In genomic region chr16:4635760-4636159, GRCm38 (mm10) we compare ENCODE assay signal across 28 mouse cellular contexts. TPM values are rescaled to one million over a fixed set of nuclear protein-coding genes. Genes with fewer than 3 reads are reported as not detected.
DNase-seq lines count a peak whose midpoint lies in the region; ATAC-seq lines count a peak whose summit lies in the region.
"Had no signal": no experiment of that assay in that cellular context is flagged by ENCODE, and none has a peak within 500 bp of the region (broad histone marks: within the 10 kb centered on the region; RNA-seq: fewer than 3 reads in every experiment).

No protein-coding gene starts in this region.

- peak overlapping the region; percentile 41 for H3K9ac ChIP-seq in heart, embryonic 16.5 days (ENCODE audit: low read length)
- 0 out of 2 replicates have a peak overlapping the region, but pooled peaks have one; percentile 21 for H3K9ac ChIP-seq in kidney, embryonic 15.5 days
- H3K9ac ChIP-seq in embryonic facial prominence, embryonic 11.5 days (replicated peaks; ENCODE audit: low read length), result 0 out of 2 replicates have a peak overlapping the region, but pooled peaks have one; percentile 9
- H3K9ac ChIP-seq: embryonic facial prominence, embryonic 15.5 days; limb, embryonic 15.5 days; liver, embryonic 15.5 days; neural tube, embryonic 13.5 days had no signal

- intact Hi-C loops in left cerebral cortex, postnatal 25 days (cut with DNase I), result no loop called here

- H3K27me3 ChIP-seq in heart, embryonic 16.5 days (ENCODE audit: control insufficient read depth, insufficient read depth, low read length), result no peaks in the 10 kb centered on the region
- no peaks in the 10 kb centered on the region for H3K27me3 ChIP-seq in kidney, embryonic 15.5 days
- H3K27me3 ChIP-seq in embryonic facial prominence, embryonic 11.5 days (ENCODE audit: control insufficient read depth, insufficient read depth, low read length), result no peaks in the 10 kb centered on the region
- H3K27me3 ChIP-seq: embryonic facial prominence, embryonic 15.5 days; limb, embryonic 15.5 days; liver, embryonic 15.5 days; neural tube, embryonic 13.5 days had no signal

- no peak overlapping the region for H3K4me3 ChIP-seq in heart, embryonic 16.5 days (ENCODE audit: low read length)
- H3K4me3 ChIP-seq in kidney, embryonic 15.5 days (replicated peaks), result no peak overlapping the region
- H3K4me3 ChIP-seq in embryonic facial prominence, embryonic 11.5 days (ENCODE audit: low read depth, low read length), result no peak overlapping the region
- H3K4me3 ChIP-seq: embryonic facial prominence, embryonic 15.5 days; layer of hippocampus, adult 2 months; limb, embryonic 15.5 days; liver, embryonic 15.5 days; myocyte; neural tube, embryonic 13.5 days had no signal

- H3K36me3 ChIP-seq in heart, embryonic 16.5 days (ENCODE audit: control insufficient read depth, insufficient read depth), result no peaks in the 10 kb centered on the region
- peaks cover 30% of the 10 kb centered on the region for H3K36me3 ChIP-seq in kidney, embryonic 15.5 days
- H3K36me3 ChIP-seq in embryonic facial prominence, embryonic 11.5 days (replicated peaks; ENCODE audit: control insufficient read depth, insufficient read depth, low read depth, low read length), result no peaks in the 10 kb centered on the region

- H3K27ac ChIP-seq in heart, embryonic 16.5 days (ENCODE audit: low read length), result no peak overlapping the region
- H3K27ac ChIP-seq in kidney, embryonic 15.5 days, result no peak overlapping the region
- no peak overlapping the region for H3K27ac ChIP-seq in embryonic facial prominence, embryonic 11.5 days (replicated peaks; ENCODE audit: low read depth, low read length)
- H3K27ac ChIP-seq: embryonic facial prominence, embryonic 15.5 days; layer of hippocampus, adult 2 months; limb, embryonic 15.5 days; liver, embryonic 15.5 days; neural tube, embryonic 13.5 days had no signal

- no peak overlapping the region for H3K4me2 ChIP-seq in heart, embryonic 16.5 days (ENCODE audit: low read depth, low read length)
- H3K4me2 ChIP-seq in kidney, embryonic 15.5 days, result no peak overlapping the region
- no peak overlapping the region for H3K4me2 ChIP-seq in embryonic facial prominence, embryonic 11.5 days (ENCODE audit: low read depth, low read length)
- H3K4me2 ChIP-seq: embryonic facial prominence, embryonic 15.5 days; heart, embryonic 11.5 days; limb, embryonic 15.5 days; liver, embryonic 15.5 days; neural tube, embryonic 13.5 days had no signal

- 50% methylated on average over 4 of the region's 4 CpGs for WGBS in heart, embryonic 16.5 days
- WGBS in kidney, embryonic 15.5 days, result 65% methylated on average over 4 of the region's 4 CpGs
- WGBS in embryonic facial prominence, embryonic 11.5 days, result 68% methylated on average over 4 of the region's 4 CpGs

- peaks cover 29% of the 10 kb centered on the region for H3K4me1 ChIP-seq in heart, embryonic 16.5 days (ENCODE audit: control insufficient read depth, insufficient read depth, low read length)
- peaks cover 16% of the 10 kb centered on the region for H3K4me1 ChIP-seq in kidney, embryonic 15.5 days
- no peaks in the 10 kb centered on the region for H3K4me1 ChIP-seq in embryonic facial prominence, embryonic 11.5 days (ENCODE audit: control insufficient read depth, insufficient read depth, low read length)

- no peak for DNase-seq in heart, adult 8-10 months (ENCODE audit: low spot score)
- DNase-seq in kidney, adult 18-20 months, result no peak
- DNase-seq in embryonic facial prominence, embryonic 11.5 days (ENCODE audit: low spot score), result no peak
- peak; percentile 33 to 77 for DNase-seq in kidney, postnatal 25 days
- DNase-seq in layer of hippocampus, postnatal 10 days (ENCODE audit: low spot score in 2 of 2), result no peak
- DNase-seq in left cerebral cortex, postnatal 25 days (ENCODE audit: low spot score in 2 of 2), result no peak
- DNase-seq: adrenal gland, adult 8-10 months; cerebellum, adult 11-12 months; cerebellum, postnatal 10 days; gastrocnemius, postnatal 25 days; heart, postnatal 4 days; layer of hippocampus, postnatal 36 days; lung, postnatal 4 days; retina, postnatal 1 day; right cerebral cortex, postnatal 25 days; spleen, adult 18-20 months; thymus, postnatal 25 days had no signal

- H3K9me3 ChIP-seq in heart, embryonic 16.5 days (replicated peaks; ENCODE audit: control insufficient read depth, low read length), result no peaks in the 10 kb centered on the region
- no peaks in the 10 kb centered on the region for H3K9me3 ChIP-seq in kidney, embryonic 15.5 days (replicated peaks)
- no peaks in the 10 kb centered on the region for H3K9me3 ChIP-seq in embryonic facial prominence, embryonic 11.5 days (replicated peaks; ENCODE audit: control insufficient read depth, low read length)
- H3K9me3 ChIP-seq: embryonic facial prominence, embryonic 15.5 days; limb, embryonic 15.5 days; liver, embryonic 15.5 days; neural tube, embryonic 13.5 days had no signal

- ATAC-seq in heart, embryonic 16.5 days (replicated peaks; ENCODE audit: extremely low read depth, insufficient read depth, low FRiP score), result no peak
- ATAC-seq in kidney, embryonic 15.5 days (replicated peaks; ENCODE audit: low FRiP score), result no peak
- ATAC-seq in embryonic facial prominence, embryonic 11.5 days (replicated peaks; ENCODE audit: insufficient number of reproducible peaks, low FRiP score, low TSS enrichment, low read depth), result no peak
- ATAC-seq: intestine, postnatal 0 days; midbrain, embryonic 16.5 days had no signal

RNA-seq across cellular contexts. Expression of gene Vasn, which starts 4.0 kb away (rescaled TPM):
- polyA plus RNA-seq in heart, embryonic 16.5 days (2015; fragmentation: Nextera tagmentation; extraction: Ambion mirVana), result 15.7 and 17.2 TPM in 2 replicates
- total RNA-seq in heart, adult 8-10 months (2022), result 1 to 10 TPM; 6.9 to 9.3 (median 8.1) TPM
- 22.7 and 23.5 TPM in 2 replicates for polyA plus RNA-seq in kidney, embryonic 15.5 days (2015; fragmentation: Nextera tagmentation; extraction: Ambion mirVana)
- 10.9 and 14.1 TPM in 2 replicates for polyA plus RNA-seq in embryonic facial prominence, embryonic 11.5 days (2014; fragmentation: Nextera tagmentation; extraction: Ambion mirVana)
- 1 to 10 TPM; 5.1 to 5.7 TPM for total RNA-seq in layer of hippocampus, postnatal 10 days (2021)
- total RNA-seq in left cerebral cortex, postnatal 25 days (2021), result 1 to 10 TPM; 7.5 to 9.9 TPM

RNA-seq across cellular contexts. Expression of gene Dnaja3, which starts 4.0 kb away (rescaled TPM):
- 87.5 and 88.7 TPM in 2 replicates for polyA plus RNA-seq in heart, embryonic 16.5 days (2015; fragmentation: Nextera tagmentation; extraction: Ambion mirVana)
- 100 to 1,000 TPM; 146 to 154 (median 153) TPM for total RNA-seq in heart, adult 8-10 months (2022)
- polyA plus RNA-seq in kidney, embryonic 15.5 days (2015; fragmentation: Nextera tagmentation; extraction: Ambion mirVana), result 77.7 and 81.4 TPM in 2 replicates
- polyA plus RNA-seq in embryonic facial prominence, embryonic 11.5 days (2014; fragmentation: Nextera tagmentation; extraction: Ambion mirVana), result 56.9 and 58.3 TPM in 2 replicates
- total RNA-seq in layer of hippocampus, postnatal 10 days (2021), result 10 to 100 TPM; 52.7 to 55.1 TPM
- 10 to 100 TPM; 62.2 to 63.3 TPM for total RNA-seq in left cerebral cortex, postnatal 25 days (2021)

RNA-seq across cellular contexts. Expression of gene Pam16, which starts 11.0 kb away (rescaled TPM):
- 91.2 and 122 TPM in 2 replicates for polyA plus RNA-seq in heart, embryonic 16.5 days (2015; fragmentation: Nextera tagmentation; extraction: Ambion mirVana)
- 100 to 1,000 TPM; 145 to 188 (median 160) TPM for total RNA-seq in heart, adult 8-10 months (2022)
- polyA plus RNA-seq in kidney, embryonic 15.5 days (2015; fragmentation: Nextera tagmentation; extraction: Ambion mirVana), result 90.1 and 92.6 TPM in 2 replicates
- 103 and 105 TPM in 2 replicates for polyA plus RNA-seq in embryonic facial prominence, embryonic 11.5 days (2014; fragmentation: Nextera tagmentation; extraction: Ambion mirVana)
- total RNA-seq in layer of hippocampus, postnatal 10 days (2021), result 10 to 100 TPM; 71.0 to 77.1 TPM
- 10 to 100 TPM; 67.5 to 92.8 TPM for total RNA-seq in left cerebral cortex, postnatal 25 days (2021)

RNA-seq across cellular contexts. Expression of gene Glis2, which starts 41.2 kb away (rescaled TPM):
- polyA plus RNA-seq in heart, embryonic 16.5 days (2015; fragmentation: Nextera tagmentation; extraction: Ambion mirVana), result 12.3 and 14.2 TPM in 2 replicates
- total RNA-seq in heart, adult 8-10 months (2022), result 10 to 100 TPM in 2 of 4 experiments, 1 to 10 TPM in 2; 7.3 to 13.5 (median 9.5) TPM
- 41.2 and 43.8 TPM in 2 replicates for polyA plus RNA-seq in kidney, embryonic 15.5 days (2015; fragmentation: Nextera tagmentation; extraction: Ambion mirVana)
- polyA plus RNA-seq in embryonic facial prominence, embryonic 11.5 days (2014; fragmentation: Nextera tagmentation; extraction: Ambion mirVana), result 19.9 and 21.2 TPM in 2 replicates
- total RNA-seq in layer of hippocampus, postnatal 10 days (2021), result 10 to 100 TPM; 23.8 to 26.5 TPM
- total RNA-seq in left cerebral cortex, postnatal 25 days (2021), result 10 to 100 TPM; 11.7 to 12.4 TPM

RNA-seq across cellular contexts. Expression of gene Coro7, which starts 43.8 kb away (rescaled TPM):
- polyA plus RNA-seq in heart, embryonic 16.5 days (2015; fragmentation: Nextera tagmentation; extraction: Ambion mirVana), result 13.7 TPM in 2 replicates
- 10 to 100 TPM; 11.3 to 16.1 (median 15.4) TPM for total RNA-seq in heart, adult 8-10 months (2022)
- 19.8 and 22.0 TPM in 2 replicates for polyA plus RNA-seq in kidney, embryonic 15.5 days (2015; fragmentation: Nextera tagmentation; extraction: Ambion mirVana)
- polyA plus RNA-seq in embryonic facial prominence, embryonic 11.5 days (2014; fragmentation: Nextera tagmentation; extraction: Ambion mirVana), result 12.2 and 12.8 TPM in 2 replicates
- 100 to 1,000 TPM in 1 of 2 experiments, 10 to 100 TPM in 1; 93.5 to 116 TPM for total RNA-seq in layer of hippocampus, postnatal 10 days (2021)
- total RNA-seq in left cerebral cortex, postnatal 25 days (2021), result 10 to 100 TPM; 82.0 to 92.7 TPM

Comparison
In these comparisons a context has a peak if more than half of its experiments do, and no peak if none do; other contexts are left out.
1. DNase-seq: peak in kidney, postnatal 25 days (2 of 2); none in heart, adult 8-10 months (single experiment), kidney, adult 18-20 months (single experiment), embryonic facial prominence, embryonic 11.5 days (single experiment), layer of hippocampus, postnatal 10 days (0 of 2) and left cerebral cortex, postnatal 25 days (0 of 2).
2. Peak in every context shown above with its lines, with median percentiles within 50 percentile points of each other: H3K9ac ChIP-seq.